In genomic region chr5:107101684-107102083, GRCm38 (mm10) we compare ENCODE assay signal across 26 mouse cellular contexts.
DNase-seq lines count a peak whose midpoint lies in the region; ATAC-seq and TF ChIP-seq lines count a peak whose summit lies in the region.
"Had no signal": no experiment of that assay in that cellular context is flagged by ENCODE, and none has a peak within 500 bp of the region (broad histone marks: within the 10 kb centered on the region; RNA-seq: fewer than 3 reads in every experiment).

No protein-coding gene starts in this region.

- peak; percentile 84 for DNase-seq in lung, postnatal 0 days (ENCODE audit: low spot score)
- DNase-seq in lung, postnatal 4 days: no peak
- DNase-seq in embryonic facial prominence, embryonic 14.5 days (ENCODE audit: low spot score): no peak
- no peak for DNase-seq in frontal cortex, postnatal 36 days (ENCODE audit: low spot score in 2 of 2)
- DNase-seq: adrenal gland, adult 2 months; adrenal gland, postnatal 25 days; cerebellum, adult 11-12 months; cerebellum, adult 8-10 months; cerebellum, postnatal 10 days; cerebellum, postnatal 36 days; embryo, embryonic 11 days; forebrain, postnatal 0 days; gastrocnemius, postnatal 10 days; heart, adult 11 months; heart, postnatal 10 days; heart, postnatal 36 days had no signal

- ATAC-seq in lung, postnatal 0 days: peak; percentile 42
- ATAC-seq in embryonic facial prominence, embryonic 12.5 days (ENCODE audit: insufficient number of reproducible peaks, insufficient read depth, low FRiP score, low TSS enrichment): no peak
- no peak for ATAC-seq in embryonic facial prominence, embryonic 14.5 days (ENCODE audit: low read depth)
- ATAC-seq in limb, embryonic 15.5 days (ENCODE audit: insufficient number of reproducible peaks, low FRiP score, low TSS enrichment, low read depth): no peak
- ATAC-seq in intestine, embryonic 16.5 days: no peak
- ATAC-seq: forebrain, embryonic 14.5 days; forebrain, postnatal 0 days; hindbrain, postnatal 0 days; intestine, postnatal 0 days had no signal

- H3K27me3 ChIP-seq in lung, postnatal 0 days (replicated peaks; ENCODE audit: insufficient read depth, low read length): no peaks in the 10 kb centered on the region
- H3K27me3 ChIP-seq in embryonic facial prominence, embryonic 12.5 days: no peaks in the 10 kb centered on the region
- no peaks in the 10 kb centered on the region for H3K27me3 ChIP-seq in embryonic facial prominence, embryonic 14.5 days (replicated peaks; ENCODE audit: control insufficient read depth, insufficient read depth, low read length)
- no peaks in the 10 kb centered on the region for H3K27me3 ChIP-seq in limb, embryonic 15.5 days
- H3K27me3 ChIP-seq in intestine, embryonic 16.5 days (replicated peaks; ENCODE audit: control insufficient read depth, insufficient read depth, low read length): no peaks in the 10 kb centered on the region
- H3K27me3 ChIP-seq: heart, embryonic 12.5 days; heart, embryonic 15.5 days had no signal

- H3K9me3 ChIP-seq in lung, postnatal 0 days (ENCODE audit: low read length): no peaks in the 10 kb centered on the region
- no peaks in the 10 kb centered on the region for H3K9me3 ChIP-seq in embryonic facial prominence, embryonic 12.5 days
- H3K9me3 ChIP-seq in embryonic facial prominence, embryonic 14.5 days (ENCODE audit: control insufficient read depth, low read length): no peaks in the 10 kb centered on the region
- H3K9me3 ChIP-seq in limb, embryonic 15.5 days: no peaks in the 10 kb centered on the region
- H3K9me3 ChIP-seq in intestine, embryonic 16.5 days (ENCODE audit: control insufficient read depth, low read length): no peaks in the 10 kb centered on the region
- H3K9me3 ChIP-seq: heart, embryonic 12.5 days; heart, embryonic 15.5 days; hindbrain, embryonic 10.5 days had no signal

- H3K4me3 ChIP-seq in lung, postnatal 0 days (ENCODE audit: low read depth, low read length): no peak overlapping the region
- no peak overlapping the region for H3K4me3 ChIP-seq in embryonic facial prominence, embryonic 12.5 days
- H3K4me3 ChIP-seq in embryonic facial prominence, embryonic 14.5 days (ENCODE audit: low read depth, low read length): no peak overlapping the region
- no peak overlapping the region for H3K4me3 ChIP-seq in limb, embryonic 15.5 days
- H3K4me3 ChIP-seq in intestine, embryonic 16.5 days (ENCODE audit: low read length): no peak overlapping the region
- H3K4me3 ChIP-seq: heart, embryonic 12.5 days; heart, embryonic 15.5 days; hindbrain, embryonic 10.5 days had no signal

- no peak overlapping the region for H3K4me2 ChIP-seq in lung, postnatal 0 days (replicated peaks; ENCODE audit: low read depth, low read length)
- H3K4me2 ChIP-seq in embryonic facial prominence, embryonic 12.5 days (replicated peaks): no peak overlapping the region
- no peak overlapping the region for H3K4me2 ChIP-seq in embryonic facial prominence, embryonic 14.5 days (ENCODE audit: low read depth, low read length)
- no peak overlapping the region for H3K4me2 ChIP-seq in limb, embryonic 15.5 days
- no peak overlapping the region for H3K4me2 ChIP-seq in intestine, embryonic 16.5 days (ENCODE audit: low read depth, low read length)
- H3K4me2 ChIP-seq: heart, embryonic 12.5 days; heart, embryonic 15.5 days; hindbrain, embryonic 14.5 days had no signal

- H3K9ac ChIP-seq in lung, postnatal 0 days (replicated peaks; ENCODE audit: low read depth): no peak overlapping the region
- H3K9ac ChIP-seq in embryonic facial prominence, embryonic 12.5 days: no peak overlapping the region
- no peak overlapping the region for H3K9ac ChIP-seq in embryonic facial prominence, embryonic 14.5 days (ENCODE audit: low read depth, low read length)
- H3K9ac ChIP-seq in limb, embryonic 15.5 days: no peak overlapping the region
- no peak overlapping the region for H3K9ac ChIP-seq in intestine, embryonic 16.5 days (ENCODE audit: low read depth, low read length)
- H3K9ac ChIP-seq: forebrain, postnatal 0 days; heart, embryonic 15.5 days; hindbrain, embryonic 14.5 days had no signal

- H3K36me3 ChIP-seq in lung, postnatal 0 days (ENCODE audit: insufficient read depth, low read length): no peaks in the 10 kb centered on the region
- 0 out of 2 replicates have a peak, but pooled peaks cover 4% of the 10 kb centered on the region for H3K36me3 ChIP-seq in embryonic facial prominence, embryonic 12.5 days
- 0 out of 2 replicates have a peak, but pooled peaks cover 4% of the 10 kb centered on the region for H3K36me3 ChIP-seq in embryonic facial prominence, embryonic 14.5 days (ENCODE audit: control insufficient read depth, insufficient read depth, low read length)
- H3K36me3 ChIP-seq in limb, embryonic 15.5 days: no peaks in the 10 kb centered on the region
- H3K36me3 ChIP-seq in intestine, embryonic 16.5 days (ENCODE audit: control insufficient read depth, insufficient read depth, low read length): no peaks in the 10 kb centered on the region
- H3K36me3 ChIP-seq: heart, embryonic 12.5 days; heart, embryonic 15.5 days; hindbrain, embryonic 10.5 days had no signal

- TF ChIP-seq CTCF in lung, postnatal 0 days (IDR thresholded peaks at IDR 0.05): no peak

- peak overlapping the region; percentile 72 for H3K27ac ChIP-seq in lung, postnatal 0 days (ENCODE audit: low read length)
- 0 out of 2 replicates have a peak overlapping the region, but pooled peaks have one; percentile 7 for H3K27ac ChIP-seq in embryonic facial prominence, embryonic 12.5 days
- peak overlapping the region; percentile 40 for H3K27ac ChIP-seq in embryonic facial prominence, embryonic 14.5 days (replicated peaks; ENCODE audit: low read depth, low read length)
- peak overlapping the region; percentile 17; the same call in 1 of the 2 replicates for H3K27ac ChIP-seq in limb, embryonic 15.5 days
- H3K27ac ChIP-seq in intestine, embryonic 16.5 days (ENCODE audit: low read length): no peak overlapping the region; the same call in 1 of the 2 replicates
- H3K27ac ChIP-seq: heart, embryonic 15.5 days; hindbrain, embryonic 14.5 days; hindbrain, postnatal 0 days had no signal

- TF ChIP-seq EP300 in lung, postnatal 0 days (IDR thresholded peaks at IDR 0.05): peak; percentile 74

- H3K4me1 ChIP-seq in lung, postnatal 0 days (ENCODE audit: insufficient read depth, low read depth, low read length): no peaks in the 10 kb centered on the region; the same call in 1 of the 2 replicates
- peaks cover 23% of the 10 kb centered on the region for H3K4me1 ChIP-seq in embryonic facial prominence, embryonic 12.5 days
- peaks cover 14% of the 10 kb centered on the region for H3K4me1 ChIP-seq in embryonic facial prominence, embryonic 14.5 days (ENCODE audit: control insufficient read depth, insufficient read depth, low read length)
- H3K4me1 ChIP-seq in limb, embryonic 15.5 days: peaks cover 4% of the 10 kb centered on the region
- peaks cover 9% of the 10 kb centered on the region for H3K4me1 ChIP-seq in intestine, embryonic 16.5 days (ENCODE audit: control insufficient read depth, insufficient read depth, low read length)

- 63% methylated on average over 4 of the region's 4 CpGs for WGBS in lung, postnatal 0 days
- WGBS in embryonic facial prominence, embryonic 12.5 days: 52% methylated on average over 4 of the region's 4 CpGs
- 45% methylated on average over 4 of the region's 4 CpGs for WGBS in embryonic facial prominence, embryonic 14.5 days
- WGBS in limb, embryonic 15.5 days: 44% methylated on average over 4 of the region's 4 CpGs
- 60% methylated on average over 4 of the region's 4 CpGs for WGBS in intestine, embryonic 16.5 days
